ENCODE assay signal across 8 mouse cellular contexts in genomic region chr2:148406971-148407869, GRCm38 (mm10). TPM values are rescaled to one million over a fixed set of nuclear protein-coding genes. Genes with fewer than 3 reads are reported as not detected.
DNase-seq lines count a peak whose midpoint lies in the region; ATAC-seq and TF ChIP-seq lines count a peak whose summit lies in the region.

No protein-coding gene starts in this region.

- H3K4me3 ChIP-seq in ES-Bruce4 (ENCODE audit: low read depth, low read length): peak overlapping the region; percentile 10
- peak overlapping the region; percentile 47 for H3K4me3 ChIP-seq in intestine, postnatal 0 days (ENCODE audit: low read depth, low read length)
- H3K4me3 ChIP-seq in lung, embryonic 16.5 days (ENCODE audit: low read length): peak overlapping the region; percentile 79
- H3K4me3 ChIP-seq in olfactory bulb, adult 2 months (ENCODE audit: insufficient read depth, low read depth, low read length): peak overlapping the region; percentile 20

- H3K4me2 ChIP-seq in intestine, postnatal 0 days (replicated peaks; ENCODE audit: low read depth): peak overlapping the region; percentile 79
- H3K4me2 ChIP-seq in lung, embryonic 16.5 days (ENCODE audit: low read depth, low read length): peak overlapping the region; percentile 93

- no peak for TF ChIP-seq CTCF in ES-Bruce4 (IDR thresholded peaks at IDR 0.05; ENCODE audit: low read depth, low read length)
- no peak for TF ChIP-seq CTCF in intestine, postnatal 0 days (IDR thresholded peaks at IDR 0.05; ENCODE audit: low read depth)
- no peak for TF ChIP-seq CTCF in olfactory bulb, adult 2 months (IDR thresholded peaks at IDR 0.05; ENCODE audit: insufficient read depth, low read depth, low read length)

- no peak for TF ChIP-seq POLR2A in ES-Bruce4 (IDR thresholded peaks at IDR 0.05; ENCODE audit: insufficient read depth, low read length)
- TF ChIP-seq POLR2A in olfactory bulb, adult 2 months (IDR thresholded peaks at IDR 0.05; ENCODE audit: insufficient read depth, low read depth, low read length): no peak

- ATAC-seq in intestine, postnatal 0 days: peak; percentile 44
- ATAC-seq in lung, embryonic 16.5 days (ENCODE audit: low read depth): peak; percentile 27

- no peak for TF ChIP-seq EP300 in ES-Bruce4 (IDR thresholded peaks at IDR 0.05; ENCODE audit: insufficient read depth, low read depth, low read length)

- no peaks in the 10 kb centered on the region for H3K4me1 ChIP-seq in ES-Bruce4 (ENCODE audit: control insufficient read depth, insufficient read depth, low read length)
- H3K4me1 ChIP-seq in intestine, postnatal 0 days (replicated peaks; ENCODE audit: control insufficient read depth, insufficient read depth, low read length): peaks cover 5% of the 10 kb centered on the region; the same call in 1 of the 2 replicates
- H3K4me1 ChIP-seq in lung, embryonic 16.5 days (replicated peaks; ENCODE audit: control insufficient read depth, insufficient read depth, low read length): peaks cover 27% of the 10 kb centered on the region
- H3K4me1 ChIP-seq in olfactory bulb, adult 2 months (ENCODE audit: control insufficient read depth, insufficient read depth, low read length): peaks cover 16% of the 10 kb centered on the region

- H3K27ac ChIP-seq in ES-Bruce4 (ENCODE audit: insufficient read depth, low read length): no peak overlapping the region
- H3K27ac ChIP-seq in intestine, postnatal 0 days (ENCODE audit: low read depth, low read length): peak overlapping the region; percentile 57
- peak overlapping the region; percentile 92 for H3K27ac ChIP-seq in lung, embryonic 16.5 days (ENCODE audit: low read length)
- no peak overlapping the region for H3K27ac ChIP-seq in olfactory bulb, adult 2 months (ENCODE audit: insufficient read depth, low read depth, low read length)

- H3K27me3 ChIP-seq in ES-Bruce4 (ENCODE audit: control insufficient read depth, insufficient read depth, low read length, poor library complexity, severe bottlenecking): no peaks in the 10 kb centered on the region
- peaks cover 18% of the 10 kb centered on the region for H3K27me3 ChIP-seq in intestine, postnatal 0 days (replicated peaks; ENCODE audit: control insufficient read depth, insufficient read depth, low read length)
- H3K27me3 ChIP-seq in lung, embryonic 16.5 days (ENCODE audit: control insufficient read depth, insufficient read depth, low read depth, low read length): no peaks in the 10 kb centered on the region

- intact Hi-C loops in left cerebral cortex, postnatal 36 days (cut with DNase I): loop anchor here (5.0 to 10.0 kb wide), 3 partner anchors 128 to 250 kb away; no protein-coding TSS in a partner anchor

- DNase-seq in adrenal gland, postnatal 36 days: peak; percentile 79 to 86
- DNase-seq in gastrocnemius, postnatal 25 days: peak; percentile 53
- no peak for DNase-seq in T-cell, adult 2 months (ENCODE audit: low spot score)
- DNase-seq in left cerebral cortex, postnatal 36 days (ENCODE audit: low spot score in 2 of 2): no peak

- 11% methylated on average over 55 of the region's 55 CpGs for WGBS in intestine, postnatal 0 days
- WGBS in lung, embryonic 16.5 days: 2% methylated on average over 55 of the region's 55 CpGs
- WGBS in olfactory bulb, adult 2 months: 29% methylated on average over 55 of the region's 55 CpGs

- no peaks in the 10 kb centered on the region for H3K36me3 ChIP-seq in ES-Bruce4 (ENCODE audit: control insufficient read depth, insufficient read depth, low read length, poor library complexity, severe bottlenecking)
- H3K36me3 ChIP-seq in intestine, postnatal 0 days (ENCODE audit: control insufficient read depth, insufficient read depth): no peaks in the 10 kb centered on the region
- H3K36me3 ChIP-seq in lung, embryonic 16.5 days (ENCODE audit: control insufficient read depth, insufficient read depth, low read length): no peaks in the 10 kb centered on the region

- no peak overlapping the region for H3K9ac ChIP-seq in ES-Bruce4 (ENCODE audit: low read depth, poor library complexity, severe bottlenecking)
- H3K9ac ChIP-seq in intestine, postnatal 0 days (ENCODE audit: low read depth, low read length): peak overlapping the region; percentile 37
- H3K9ac ChIP-seq in lung, embryonic 16.5 days (ENCODE audit: low read length): peak overlapping the region; percentile 88

- H3K9me3 ChIP-seq in ES-Bruce4 (replicated peaks; ENCODE audit: control insufficient read depth, insufficient read depth, low read length, poor library complexity, severe bottlenecking): peaks cover 8% of the 10 kb centered on the region
- H3K9me3 ChIP-seq in intestine, postnatal 0 days (ENCODE audit: control insufficient read depth): no peaks in the 10 kb centered on the region
- no peaks in the 10 kb centered on the region for H3K9me3 ChIP-seq in lung, embryonic 16.5 days (ENCODE audit: control insufficient read depth, low read length)

RNA-seq across cellular contexts. Expression of gene Thbd, which starts 0.8 kb away (rescaled TPM):
- 1.2 and 1.5 TPM in 2 replicates for polyA plus RNA-seq in ES-Bruce4 (2011; ENCODE audit: insufficient read depth, insufficient read length, low read depth, missing spikeins)
- total RNA-seq in adrenal gland, postnatal 36 days (2021): 10 to 100 TPM; 20.5 to 34.7 TPM
- 10 to 100 TPM; 16.6 to 19.5 TPM for total RNA-seq in gastrocnemius, postnatal 25 days (2021)
- 18.1 and 18.3 TPM in 2 replicates for polyA plus RNA-seq in intestine, postnatal 0 days (2015; fragmentation: Nextera tagmentation; extraction: Ambion mirVana)
- polyA plus RNA-seq in lung, embryonic 16.5 days (2015; fragmentation: Nextera tagmentation; extraction: Ambion mirVana): 100.0 and 109 TPM in 2 replicates
- not detected in 2 replicates for polyA plus RNA-seq in olfactory bulb, adult 2 months (2012; ENCODE audit: insufficient read depth, insufficient read length, low replicate concordance, missing spikeins)
- total RNA-seq in left cerebral cortex, postnatal 36 days (2021): 10 to 100 TPM in 1 of 2 experiments, 1 to 10 TPM in 1; 7.1 to 13.5 TPM

RNA-seq across cellular contexts. Expression of gene Sstr4, which starts 12.1 kb away (rescaled TPM):
- not detected in 2 replicates for polyA plus RNA-seq in ES-Bruce4 (2011; ENCODE audit: insufficient read depth, insufficient read length, low read depth, missing spikeins)
- total RNA-seq in adrenal gland, postnatal 36 days (2021): under 1 TPM in 1 of 2 experiments, not detected in 1; 0.36 TPM
- total RNA-seq in gastrocnemius, postnatal 25 days (2021): under 1 TPM; 0.18 to 0.19 TPM
- 0.78 and 1.1 TPM in 2 replicates for polyA plus RNA-seq in intestine, postnatal 0 days (2015; fragmentation: Nextera tagmentation; extraction: Ambion mirVana)
- polyA plus RNA-seq in lung, embryonic 16.5 days (2015; fragmentation: Nextera tagmentation; extraction: Ambion mirVana): 3.1 and 3.8 TPM in 2 replicates
- not detected in 2 replicates for polyA plus RNA-seq in olfactory bulb, adult 2 months (2012; ENCODE audit: insufficient read depth, insufficient read length, low replicate concordance, missing spikeins)
- total RNA-seq in left cerebral cortex, postnatal 36 days (2021): 10 to 100 TPM; 36.1 to 37.9 TPM

RNA-seq across cellular contexts. Expression of gene Cd93, which starts 36.1 kb away (rescaled TPM):
- polyA plus RNA-seq in ES-Bruce4 (2011; ENCODE audit: insufficient read depth, insufficient read length, low read depth, missing spikeins): 0.15 TPM in 1 of 2 replicates, not detected in the other
- total RNA-seq in adrenal gland, postnatal 36 days (2021): 10 to 100 TPM; 24.2 to 55.3 TPM
- 10 to 100 TPM; 19.4 to 23.0 TPM for total RNA-seq in gastrocnemius, postnatal 25 days (2021)
- 4.8 and 5.0 TPM in 2 replicates for polyA plus RNA-seq in intestine, postnatal 0 days (2015; fragmentation: Nextera tagmentation; extraction: Ambion mirVana)
- 38.3 and 40.2 TPM in 2 replicates for polyA plus RNA-seq in lung, embryonic 16.5 days (2015; fragmentation: Nextera tagmentation; extraction: Ambion mirVana)
- not detected in 2 replicates for polyA plus RNA-seq in olfactory bulb, adult 2 months (2012; ENCODE audit: insufficient read depth, insufficient read length, low replicate concordance, missing spikeins)
- 1 to 10 TPM; 5.0 to 5.2 TPM for total RNA-seq in left cerebral cortex, postnatal 36 days (2021)

Comparison
In these comparisons a context has a peak if more than half of its experiments do, and no peak if none do; other contexts are left out.
1. H3K27ac ChIP-seq: peak in intestine, postnatal 0 days (single experiment) and lung, embryonic 16.5 days (single experiment); none in ES-Bruce4 (single experiment) and olfactory bulb, adult 2 months (single experiment).
2. H3K4me3 ChIP-seq: peak in every context shown above with its lines; median percentile 79 in lung, embryonic 16.5 days; 47 in intestine, postnatal 0 days; 20 in olfactory bulb, adult 2 months; 10 in ES-Bruce4.
3. DNase-seq: peak in adrenal gland, postnatal 36 days (2 of 2) and gastrocnemius, postnatal 25 days (single experiment); none in T-cell, adult 2 months (single experiment) and left cerebral cortex, postnatal 36 days (0 of 2).